Mouse (Mus musculus) macrophage (primary cell): ENCODE results near the gene Olfr811. TPM values are rescaled to one million over a fixed set of nuclear protein-coding genes. Genes with fewer than 3 reads are reported as not detected.

Experiments used
- H3K27ac ChIP-seq: fragments of 350-480 bp; formaldehyde crosslinking; 2 replicates; pipeline ENCODE4 v1.9.0; 2021
- H3K36me3 ChIP-seq: fragments of 350-480 bp; formaldehyde crosslinking; 2 replicates; pipeline ENCODE4 v1.9.0; 2021; ENCODE audit errors: inconsistent target
- H3K4me3 ChIP-seq: fragments of 350-480 bp; formaldehyde crosslinking; 2 replicates; pipeline ENCODE4 v1.9.0; 2021; ENCODE audit errors: inconsistent target
- H3K79me2 ChIP-seq: fragments of 350-480 bp; formaldehyde crosslinking; 2 replicates; pipeline ENCODE4 v1.9.0; 2021; ENCODE audit errors: inconsistent target
- WGBS: methylation state at CpG from one replicate; pipeline ENCODE4 v1.1.7; 2026; ENCODE audit warnings: inconsistent platforms; ENCODE audit not compliant: missing documents; 5-methylcytosine and 5-hydroxymethylcytosine counted together
- polyA plus RNA-seq: library from polyadenylated mRNA; stranded (reverse); fragments of 250-400 nt; gene quantifications from 3 replicates; pipeline ENCODE4 v1.2.4, GENCODE M21; 2018; ENCODE audit warnings: inconsistent platforms
- total RNA-seq, 78 experiments: library from RNA; depleted of rRNA; stranded (reverse); fragments of 250-400 nt; gene quantifications; 1 replicate in 9 of 78; 2 replicates in 24 of 78; 3 replicates in 43 of 78; 4 replicates in 2 of 78; pipeline ENCODE4 v1.2.4; 2018; ENCODE audit warnings: inconsistent platforms in 56 of 78

Gene Olfr811
- not detected for total RNA-seq (2018; cell fraction: chromatin; rRNA removed)
- not detected for total RNA-seq (2018; cell fraction: cytosol; rRNA removed)
- total RNA-seq (2018; cell fraction: nucleus; rRNA removed) = not detected
- not detected in 3 replicates for polyA plus RNA-seq

DNA sequence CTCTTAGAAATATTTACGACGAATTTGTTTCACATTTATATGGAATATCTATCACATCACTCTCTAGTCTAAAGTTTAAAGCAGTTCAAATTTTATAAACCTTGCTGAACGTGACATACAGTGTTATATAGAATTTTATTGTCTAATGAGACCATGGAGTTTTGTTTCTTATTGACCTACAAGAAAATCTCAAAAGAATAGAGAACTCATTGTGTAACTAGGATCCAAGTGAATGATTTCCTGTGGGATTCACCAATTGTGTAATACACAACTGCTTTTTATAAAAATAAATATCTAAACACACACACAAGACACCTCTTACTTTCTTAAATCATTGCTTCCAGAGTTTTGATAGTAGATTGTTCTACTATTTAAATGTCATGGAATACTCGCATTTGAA, at the start of gene Olfr811:
Gene Olfr811, minus strand, starts transcription at position 101 of the 400 bp plus-strand sequence.
- Histone ChIP-seq H3K4me3 (no peak within 1 kb of the TSS), H3K79me2 (no peaks in the 10 kb centered on the region), H3K36me3 (no peaks in the 10 kb centered on the region), H3K27ac (no peak within 1 kb of the TSS)
- WGBS = 73% methylated on average over 4 of the region's 4 CpGs

DNA sequence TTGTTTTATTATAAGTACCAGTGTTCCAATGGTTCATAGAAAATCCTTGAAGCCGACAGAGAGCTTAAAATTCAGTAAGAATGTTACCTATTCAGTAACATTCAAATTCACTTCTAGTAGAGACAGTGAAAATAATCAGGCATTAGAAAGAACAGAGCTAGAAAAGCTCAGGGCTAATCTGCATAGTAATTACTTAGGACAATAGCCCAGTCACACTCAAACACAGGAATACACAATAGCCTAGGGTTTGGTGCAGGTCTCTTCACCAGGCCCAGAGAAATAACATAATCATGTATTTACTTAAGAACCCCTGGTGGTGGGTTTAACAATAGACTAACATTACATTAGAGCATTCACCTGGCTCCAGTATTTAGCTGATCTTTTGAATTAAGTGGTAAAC, 43.1 kb upstream of the Olfr811 start:
- Histone ChIP-seq H3K27ac (no peak overlapping the region), H3K36me3 (no peaks in the 10 kb centered on the region), H3K79me2 (no peaks in the 10 kb centered on the region), H3K4me3 (no peak overlapping the region)
- 80% methylated on average over 1 of the region's 1 CpGs for WGBS

DNA sequence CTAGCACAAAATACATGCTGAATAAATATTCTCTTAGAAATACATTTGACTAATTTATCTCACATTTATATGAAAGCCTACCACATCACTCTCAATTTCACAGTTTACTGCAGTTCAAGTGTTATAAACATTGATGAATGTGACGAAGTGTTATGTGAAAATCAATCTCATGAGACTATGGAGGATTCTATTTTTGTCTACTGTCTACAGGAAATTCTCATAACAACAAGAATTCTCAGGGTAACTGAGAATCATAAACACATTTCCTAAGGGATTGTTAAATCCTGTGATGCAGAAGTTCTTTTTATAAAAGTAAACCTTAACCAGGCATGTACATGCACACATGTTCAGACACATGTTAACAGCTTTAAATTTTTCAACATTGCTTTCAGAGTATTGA, 41.8 kb upstream of the Olfr811 start, which contains the start of gene Olfr812:
Gene Olfr812, minus strand, starts transcription at position 101 of the 400 bp plus-strand sequence.
- Histone ChIP-seq H3K36me3 (no peaks in the 10 kb centered on the region), H3K4me3 (no peak within 1 kb of the TSS), H3K27ac (no peak within 1 kb of the TSS), H3K79me2 (no peaks in the 10 kb centered on the region)
- 29% methylated on average over 1 of the region's 1 CpGs for WGBS

DNA sequence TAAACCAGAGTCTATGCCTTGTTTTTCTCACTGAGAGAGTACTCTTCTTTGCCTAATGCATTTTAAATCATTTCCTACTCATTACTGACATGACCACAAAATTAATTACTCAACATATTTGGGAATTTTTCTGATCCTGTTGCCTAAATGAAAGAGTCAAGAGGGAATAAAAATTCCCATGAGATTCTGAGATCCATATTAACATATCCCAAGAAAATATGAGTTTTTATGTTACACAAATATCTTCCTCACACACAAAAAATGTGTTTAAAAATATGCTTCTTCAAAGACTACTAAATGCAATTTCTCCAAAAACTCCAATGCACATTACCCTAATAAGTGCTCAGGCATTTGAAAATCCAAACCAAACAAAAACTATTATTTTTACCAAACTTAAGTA, 9.4 kb downstream of the Olfr811 start, which contains the start of gene Olfr810:
Gene Olfr810, minus strand, starts transcription at position 101 of the 400 bp plus-strand sequence.
- Histone ChIP-seq H3K27ac (no peak within 1 kb of the TSS), H3K79me2 (no peaks in the 10 kb centered on the region), H3K36me3 (no peaks in the 10 kb centered on the region), H3K4me3 (no peak within 1 kb of the TSS)

DNA sequence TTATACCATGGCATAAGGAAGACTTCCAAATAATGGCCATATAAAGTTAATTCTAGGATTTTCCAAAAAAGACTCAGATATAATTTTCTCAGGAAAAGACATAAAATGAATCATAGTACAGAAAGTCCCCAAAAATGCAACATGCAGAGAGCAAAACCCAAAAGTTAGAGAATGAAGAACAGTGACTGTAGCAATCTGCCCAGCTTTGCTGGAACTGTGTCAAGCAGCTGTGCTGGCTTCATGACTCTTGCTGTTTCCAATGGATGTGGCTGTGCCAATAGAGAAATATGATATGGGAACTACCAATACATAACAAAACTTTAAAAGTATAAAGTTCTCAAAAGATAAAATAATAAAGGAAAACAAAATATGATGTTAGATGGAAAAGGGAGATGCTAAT, 26.1 kb downstream of the Olfr811 start:
- no peak overlapping the region for H3K27ac ChIP-seq
- H3K36me3 ChIP-seq = no peaks in the 10 kb centered on the region
- H3K79me2 ChIP-seq = no peaks in the 10 kb centered on the region
- H3K4me3 ChIP-seq = no peak overlapping the region

DNA sequence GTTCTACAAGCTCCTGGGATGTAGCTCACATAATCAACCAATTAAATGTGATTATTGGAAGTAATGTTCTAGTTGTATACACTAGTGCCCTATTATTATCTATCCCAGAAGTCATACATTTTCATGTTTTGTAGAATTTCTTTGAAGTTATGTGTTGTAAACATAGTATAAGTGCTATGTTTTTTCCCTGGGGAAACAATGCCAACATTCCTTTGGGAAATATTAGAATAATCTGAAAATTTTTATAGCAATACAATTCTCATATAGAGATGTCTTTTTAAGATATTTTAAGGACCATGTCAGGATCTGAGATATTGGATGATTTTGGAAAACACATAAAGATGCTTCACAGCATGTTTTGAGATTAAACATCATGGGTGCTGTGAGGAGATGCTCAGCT, 29.9 kb downstream of the Olfr811 start, which contains the start of gene Olfr809:
Gene Olfr809, plus strand, starts transcription at position 301 of the 400 bp plus-strand sequence.
- Histone ChIP-seq H3K27ac (no peak within 1 kb of the TSS), H3K4me3 (no peak within 1 kb of the TSS), H3K79me2 (no peaks in the 10 kb centered on the region), H3K36me3 (no peaks in the 10 kb centered on the region)

DNA sequence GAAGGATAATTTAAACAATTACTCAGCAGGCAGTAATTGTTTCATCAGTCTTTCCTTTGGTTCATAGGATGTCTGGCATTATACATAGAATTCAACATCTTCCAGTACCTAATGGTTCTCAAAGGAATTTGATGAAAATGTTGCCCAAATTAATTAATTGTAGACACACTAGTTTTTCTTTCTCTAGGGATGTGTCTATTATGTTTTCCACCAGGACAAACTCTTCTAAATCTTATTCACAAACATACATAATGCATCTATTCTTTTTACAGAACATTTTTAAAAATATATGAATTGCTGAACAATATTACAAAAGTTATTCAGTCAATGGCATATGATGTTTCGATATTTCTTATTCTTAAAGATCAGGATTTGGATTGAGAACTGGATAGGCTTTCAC, 39.0 kb downstream of the Olfr811 start, which contains the start of gene Olfr808:
Gene Olfr808, plus strand, starts transcription at position 301 of the 400 bp plus-strand sequence.
- Histone ChIP-seq H3K36me3 (no peaks in the 10 kb centered on the region), H3K27ac (no peak within 1 kb of the TSS), H3K4me3 (no peak within 1 kb of the TSS), H3K79me2 (no peaks in the 10 kb centered on the region)
- 100% methylated on average over 1 of the region's 1 CpGs for WGBS

DNA sequence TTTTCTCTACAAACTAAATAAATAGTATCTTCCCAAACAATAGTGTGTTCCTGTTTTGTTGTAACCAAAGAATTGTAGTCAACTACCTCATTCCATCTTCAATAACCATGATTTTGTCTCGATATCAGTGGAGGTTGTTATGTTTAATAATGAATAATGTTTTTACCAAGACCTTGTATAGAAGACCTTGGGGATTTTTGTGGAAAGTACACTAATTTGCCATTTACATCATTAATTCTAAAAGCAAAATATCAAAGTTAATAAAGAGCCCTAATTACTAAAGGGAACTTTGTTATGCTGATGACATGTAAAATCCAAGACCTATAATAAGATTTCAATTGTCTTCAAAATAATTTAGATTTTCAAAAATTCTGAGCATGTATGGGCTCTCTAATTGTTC, 46.5 kb downstream of the Olfr811 start, which contains the start of gene Olfr807:
Gene Olfr807, minus strand, starts transcription at position 101 of the 400 bp plus-strand sequence.
- H3K4me3 ChIP-seq = no peak within 1 kb of the TSS
- H3K27ac ChIP-seq = no peak within 1 kb of the TSS
- no peaks in the 10 kb centered on the region for H3K36me3 ChIP-seq
- no peaks in the 10 kb centered on the region for H3K79me2 ChIP-seq
- 57% methylated on average over 1 of the region's 1 CpGs for WGBS

Other genes with a start within 250 kb of the Olfr811 start
- not detected in 3 replicates for gene Olfr794, start 236.7 kb downstream of the Olfr811 start, polyA plus RNA-seq
- not detected in 3 replicates for gene Olfr796, start 191.8 kb downstream of the Olfr811 start, polyA plus RNA-seq
- gene Olfr798, start 176.5 kb downstream of the Olfr811 start, polyA plus RNA-seq = not detected in 3 replicates
- not detected in 3 replicates for gene Olfr799, start 166.9 kb downstream of the Olfr811 start, polyA plus RNA-seq
- not detected in 3 replicates for gene Olfr800, start 146.7 kb downstream of the Olfr811 start, polyA plus RNA-seq
- gene Olfr801, start 130.5 kb downstream of the Olfr811 start, polyA plus RNA-seq = not detected in 3 replicates
- gene Olfr802, start 116.2 kb downstream of the Olfr811 start, polyA plus RNA-seq = not detected in 3 replicates
- gene Olfr803, start 110.1 kb downstream of the Olfr811 start, polyA plus RNA-seq = not detected in 3 replicates
- not detected in 3 replicates for gene Olfr804, start 101.2 kb downstream of the Olfr811 start, polyA plus RNA-seq
- gene Olfr805, start 75.0 kb downstream of the Olfr811 start, polyA plus RNA-seq = not detected in 3 replicates
- not detected in 3 replicates for gene Olfr806, start 62.5 kb downstream of the Olfr811 start, polyA plus RNA-seq
- gene Olfr807, start 46.6 kb downstream of the Olfr811 start, polyA plus RNA-seq = not detected in 3 replicates
- not detected in 3 replicates for gene Olfr808, start 38.9 kb downstream of the Olfr811 start, polyA plus RNA-seq
- not detected in 3 replicates for gene Olfr809, start 29.8 kb downstream of the Olfr811 start, polyA plus RNA-seq
- gene Olfr810, start 9.5 kb downstream of the Olfr811 start, polyA plus RNA-seq = not detected in 3 replicates
- gene Olfr812, start 41.7 kb upstream of the Olfr811 start, polyA plus RNA-seq = not detected in 3 replicates
- gene Olfr813, start 51.0 kb upstream of the Olfr811 start, polyA plus RNA-seq = not detected in 3 replicates
- not detected in 3 replicates for gene Olfr814, start 75.5 kb upstream of the Olfr811 start, polyA plus RNA-seq
- gene Olfr815, start 101.5 kb upstream of the Olfr811 start, polyA plus RNA-seq = not detected in 3 replicates
- not detected in 3 replicates for gene Olfr816, start 111.2 kb upstream of the Olfr811 start, polyA plus RNA-seq
- not detected in 3 replicates for gene Olfr818, start 144.7 kb upstream of the Olfr811 start, polyA plus RNA-seq
- not detected in 3 replicates for gene Olfr819, start 162.9 kb upstream of the Olfr811 start, polyA plus RNA-seq
- not detected in 3 replicates for gene Olfr247, start 171.7 kb upstream of the Olfr811 start, polyA plus RNA-seq
- not detected in 3 replicates for gene Gm10310, start 180.7 kb upstream of the Olfr811 start, polyA plus RNA-seq
- gene Olfr820, start 208.2 kb upstream of the Olfr811 start, polyA plus RNA-seq = not detected in 3 replicates
- not detected in 3 replicates for gene Olfr821, start 226.0 kb upstream of the Olfr811 start, polyA plus RNA-seq